Mouse (Mus musculus) lung, adult 2 months (tissue): Measurements from ENCODE around the gene Stxbp2.

Experiments
- CTCF ChIP-seq: fragments of 200-500 bp; IDR thresholded peaks from 2 replicates; pipeline ENCODE4 v1.5.1; 2011; ENCODE audit warnings: mild to moderate bottlenecking, low read length, control low read depth; ENCODE audit not compliant: insufficient read depth
- POLR2A ChIP-seq: fragments of 200-500 bp; IDR thresholded peaks from 2 replicates; pipeline ENCODE4 v1.6.1; 2011; ENCODE audit warnings: low read depth, mild to moderate bottlenecking, control low read depth, low read length, borderline replicate concordance; ENCODE audit errors: extremely low read depth

- TF ChIP-seq CTCF = no peak
- TF ChIP-seq POLR2A = no peak
Measured at GRCm38 (mm10) chr8:3652845-3653244, 22.1 kb downstream of the Stxbp2 start.
